Mouse (Mus musculus) MEL (cell line): ENCODE measurements around the gene Fzd5.

ENCODE experiments used
- MAZ ChIP-seq: IDR thresholded peaks from 2 replicates; pipeline ENCODE4 v1.6.1; 2012; ENCODE audit warnings: low read depth, mild to moderate bottlenecking, inconsistent platforms, low read length, improper control_type of control experiment
- ZMIZ1 ChIP-seq: IDR thresholded peaks from 2 replicates; pipeline ENCODE4 v1.6.1; 2012; ENCODE audit warnings: low read depth, mild to moderate bottlenecking, inconsistent platforms, low read length, improper control_type of control experiment, moderate library complexity

DNA sequence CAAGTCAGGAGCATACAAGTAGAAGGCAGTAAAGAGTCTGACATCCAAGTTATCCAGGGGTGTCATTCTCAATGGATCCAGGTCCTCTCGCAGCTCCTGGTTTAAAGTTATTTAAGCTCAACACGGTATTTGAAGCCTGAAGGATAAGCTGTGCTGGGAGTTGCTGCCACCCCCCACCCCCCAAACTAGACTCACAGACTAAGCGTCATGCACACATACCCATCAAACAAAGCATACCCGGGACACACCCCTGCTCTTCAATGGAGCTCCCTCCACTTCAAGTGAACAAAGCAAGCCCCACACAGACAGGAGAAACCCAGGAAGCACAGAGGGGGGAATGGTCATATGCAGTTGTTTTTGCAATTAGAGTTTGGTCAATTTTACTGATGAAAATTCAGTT is 7.5 kb downstream of the Fzd5 start:
- TF ChIP-seq MAZ: no peak
- TF ChIP-seq ZMIZ1: no peak
